Mouse (Mus musculus) hindlimb bud, embryonic 11.5 days (tissue): ENCODE data around the gene Rasgef1c.

Experiments
- DNase-seq: peaks from one replicate; pipeline ENCODE4 v3.0.0-alpha.2; 2012; ENCODE audit warnings: low read depth, low spot score; ENCODE audit errors: extremely low spot score

Gene Rasgef1c

DNA sequence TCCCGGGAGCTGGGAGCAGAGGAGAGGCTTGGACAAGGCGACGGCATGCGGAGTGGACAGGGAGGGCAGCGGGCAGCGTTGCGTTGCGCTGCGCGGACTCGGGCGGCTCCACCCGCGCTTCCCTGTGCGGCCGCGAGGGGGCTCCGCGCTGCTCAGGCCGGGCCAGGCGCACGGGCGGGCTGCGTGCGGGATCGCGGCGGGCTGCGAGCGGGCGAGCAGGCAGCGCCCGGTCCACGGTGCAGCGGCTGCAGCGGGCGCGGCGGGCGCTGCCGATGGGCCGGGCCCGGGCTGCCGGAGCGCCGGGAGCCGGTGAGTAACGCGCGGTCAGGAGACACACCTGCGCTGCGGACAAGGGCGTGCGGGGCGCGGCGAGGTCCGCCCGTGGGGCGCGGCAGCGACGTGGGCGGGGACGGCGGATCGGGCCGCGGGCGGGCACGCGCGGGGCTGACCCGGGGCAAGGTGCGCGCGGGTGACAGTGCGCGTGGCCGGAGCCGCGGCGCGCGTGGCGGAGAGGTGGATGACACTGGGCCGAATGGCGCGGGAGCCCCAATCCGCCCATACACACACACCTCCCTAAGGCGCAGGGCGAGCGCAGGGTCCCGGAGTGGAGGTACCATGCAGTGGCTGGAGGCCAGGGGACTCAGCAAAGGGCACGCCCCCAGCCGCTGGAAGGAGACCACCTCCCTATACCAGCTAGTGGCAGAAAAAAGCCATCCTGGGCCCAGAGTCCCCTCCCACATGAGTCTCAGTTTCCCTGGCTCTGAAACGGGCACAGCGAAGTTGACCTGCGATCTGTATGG lies at the start of gene Rasgef1c:
Rasgef1c (plus strand) TSS at position 177 of the 800 bp plus-strand sequence.
- DNase-seq: no peak

DNA sequence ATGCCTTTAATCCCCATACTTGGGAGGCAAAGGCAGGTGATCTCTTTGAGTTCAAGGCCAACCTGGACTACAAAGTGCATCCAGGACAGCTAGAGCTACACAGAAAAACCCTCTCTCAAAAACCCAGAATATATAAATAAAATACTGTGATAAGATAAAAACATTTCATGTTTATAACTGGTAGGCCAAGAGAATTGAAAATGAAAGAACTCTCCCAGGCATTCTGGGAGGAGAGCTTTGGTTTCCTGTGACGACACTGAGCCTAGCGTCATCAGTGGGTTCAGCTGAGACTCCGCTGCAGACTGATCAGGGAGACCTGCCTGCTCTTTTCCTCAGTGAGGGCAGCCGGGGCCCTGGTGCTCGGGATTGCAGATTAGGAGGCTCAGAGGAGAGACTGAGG lies 46.5 kb upstream of the Rasgef1c start:
- no peak for DNase-seq

DNA sequence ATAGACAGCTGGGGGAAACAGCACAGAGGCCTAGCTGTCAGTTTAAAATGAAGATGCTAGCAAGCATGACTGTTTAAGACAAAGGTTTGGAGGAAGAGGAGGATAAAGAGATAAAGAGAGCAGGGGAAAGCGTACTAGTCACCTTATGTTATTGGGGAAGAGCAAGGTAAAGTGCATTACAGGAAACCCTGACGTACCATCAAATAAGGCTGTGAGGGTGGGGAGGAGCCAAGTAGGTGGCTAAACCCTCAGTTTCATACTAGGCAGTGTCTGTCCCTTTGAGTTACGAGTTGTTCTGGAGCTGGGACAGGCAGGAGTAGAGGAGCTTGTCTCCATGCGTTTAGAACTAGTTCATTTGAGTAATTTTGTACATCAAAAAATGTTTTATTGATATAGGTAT lies 40.5 kb upstream of the Rasgef1c start:
- DNase-seq: no peak

DNA sequence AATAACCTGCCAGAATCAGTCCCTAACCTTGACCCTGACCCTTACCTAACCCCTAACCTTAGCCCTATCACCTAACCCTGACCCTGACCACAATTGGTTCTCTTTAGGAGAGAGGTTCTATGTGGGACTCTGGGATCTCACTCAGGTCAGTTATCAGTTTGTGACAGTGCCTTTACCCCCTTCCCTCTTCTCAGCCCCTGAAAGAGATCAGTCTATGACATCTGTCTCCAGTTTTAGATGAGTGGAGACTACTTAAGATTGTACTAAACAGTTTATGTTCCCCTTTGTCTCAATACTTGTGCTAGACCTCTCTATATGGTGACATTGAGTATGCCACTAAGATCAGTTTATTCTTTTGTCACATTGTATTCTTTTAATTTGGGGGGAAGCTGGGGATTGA lies 37.7 kb upstream of the Rasgef1c start:
- DNase-seq: no peak

DNA sequence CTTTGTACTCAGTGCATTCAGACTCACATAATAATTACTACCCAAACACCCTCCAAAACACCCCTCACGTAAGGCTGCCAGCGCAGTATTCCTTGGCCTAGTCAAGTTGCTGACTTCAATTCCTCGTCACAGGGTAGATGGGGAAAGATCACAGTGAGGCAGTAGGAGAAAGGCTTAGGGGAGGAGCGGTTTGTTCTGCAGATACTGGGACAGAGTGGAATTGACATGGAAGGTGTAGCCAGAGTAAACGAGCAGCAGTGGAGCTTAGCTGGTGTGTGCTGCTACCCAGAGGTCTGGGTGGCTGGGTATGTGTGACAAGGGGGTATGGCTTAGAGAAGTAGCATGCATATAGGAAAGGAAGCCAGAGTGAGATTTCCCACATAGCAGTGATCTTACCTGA lies 34.3 kb upstream of the Rasgef1c start:
- DNase-seq: no peak

DNA sequence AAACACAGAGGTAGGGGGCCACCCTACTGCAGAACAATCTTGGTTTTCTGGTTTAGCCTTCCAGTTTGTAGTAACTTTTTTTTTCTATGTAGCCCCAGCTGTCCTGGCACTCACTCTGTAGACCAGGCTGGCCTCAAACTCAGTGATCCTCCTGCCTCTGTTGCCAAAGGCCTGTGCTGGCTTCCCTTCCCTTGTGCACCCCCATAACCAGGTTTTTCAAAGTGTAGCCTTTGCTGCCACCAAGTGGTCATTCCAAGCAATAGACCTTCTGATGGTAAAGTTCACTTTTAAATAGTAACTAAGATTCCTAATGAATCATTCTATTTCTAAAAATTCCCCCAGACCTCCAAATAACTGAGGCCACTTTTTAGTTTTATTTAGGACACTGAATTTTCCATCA lies 31.9 kb upstream of the Rasgef1c start:
- no peak for DNase-seq

DNA sequence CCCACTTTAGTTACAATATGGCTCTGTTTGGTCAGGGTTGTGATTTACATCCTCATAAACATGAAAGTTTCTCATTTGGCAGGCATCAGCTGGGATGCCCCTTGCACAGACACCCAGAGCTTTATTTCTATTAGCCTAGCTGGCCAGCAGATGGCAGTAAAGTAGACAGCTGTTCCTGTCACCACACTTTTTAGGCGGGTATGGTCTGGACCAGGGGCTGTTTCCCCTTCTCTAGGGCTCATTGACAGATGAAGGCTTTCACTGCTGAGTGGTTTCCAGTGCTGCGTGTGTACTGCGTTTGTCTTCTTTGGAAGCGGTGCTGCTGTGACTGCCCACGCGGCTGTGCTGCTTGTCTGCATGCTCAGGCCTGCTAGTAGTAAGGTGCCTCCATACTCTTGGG lies 29.7 kb upstream of the Rasgef1c start:
- no peak for DNase-seq

DNA sequence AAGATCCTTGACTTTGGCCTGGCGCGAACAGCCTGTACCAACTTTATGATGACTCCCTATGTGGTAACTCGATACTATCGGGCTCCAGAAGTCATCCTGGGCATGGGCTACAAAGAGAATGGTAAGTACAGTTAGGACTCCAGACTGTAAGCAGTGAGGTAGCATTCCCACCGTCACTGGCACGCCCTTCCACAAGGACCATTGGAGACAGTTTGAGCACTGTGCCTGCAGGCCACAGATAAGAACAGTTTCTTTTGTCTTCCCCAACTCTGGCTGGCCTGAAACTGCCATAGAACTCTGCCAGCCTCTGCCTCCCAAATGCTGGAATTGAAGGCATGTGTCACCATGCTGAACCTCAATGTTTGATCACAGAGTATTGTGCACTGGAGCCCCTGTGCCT lies 28.9 kb upstream of the Rasgef1c start:
- DNase-seq: no peak

DNA sequence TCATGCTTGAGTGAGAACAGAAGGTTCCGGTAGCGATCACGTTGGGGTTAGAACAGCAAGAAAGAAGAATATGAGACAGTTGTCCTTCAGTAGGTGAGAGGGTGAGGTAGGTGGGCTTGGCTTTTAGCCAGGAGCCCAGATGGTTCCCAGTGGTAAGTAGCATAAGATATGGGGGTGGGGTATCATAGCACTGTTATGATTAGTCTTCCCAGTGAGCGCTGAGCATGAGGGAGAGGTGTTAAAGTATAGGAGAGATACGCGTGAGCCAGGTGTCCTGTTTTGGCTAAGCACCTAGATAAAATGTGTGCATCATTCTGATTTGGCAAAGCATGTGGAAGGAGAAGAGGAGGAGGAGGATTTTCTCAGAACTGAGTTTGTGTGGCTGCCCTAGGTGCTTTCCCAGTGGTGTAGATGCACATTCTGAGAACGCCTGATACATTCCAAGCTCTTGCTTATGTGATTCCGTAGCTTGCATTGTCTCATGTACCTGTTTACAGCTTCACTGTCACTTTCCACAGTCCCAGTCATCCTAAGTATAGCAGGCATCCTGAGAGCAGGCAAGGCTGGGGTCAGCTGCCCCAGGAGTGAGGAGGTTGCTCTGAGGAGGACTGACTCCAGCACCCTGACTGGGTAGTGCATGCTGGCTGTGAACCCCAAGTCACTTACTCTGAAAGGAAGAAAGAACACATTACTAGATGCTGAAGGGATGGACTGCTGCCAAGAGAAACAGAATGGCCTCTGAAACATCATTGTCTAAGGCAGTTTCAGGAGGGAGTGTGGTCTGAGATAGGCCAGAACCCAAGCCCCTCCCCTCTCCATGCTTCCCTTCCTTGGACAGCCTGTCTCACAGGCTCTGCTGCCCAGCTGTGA lies 24.5 kb upstream of the Rasgef1c start:
- no peak for DNase-seq

DNA sequence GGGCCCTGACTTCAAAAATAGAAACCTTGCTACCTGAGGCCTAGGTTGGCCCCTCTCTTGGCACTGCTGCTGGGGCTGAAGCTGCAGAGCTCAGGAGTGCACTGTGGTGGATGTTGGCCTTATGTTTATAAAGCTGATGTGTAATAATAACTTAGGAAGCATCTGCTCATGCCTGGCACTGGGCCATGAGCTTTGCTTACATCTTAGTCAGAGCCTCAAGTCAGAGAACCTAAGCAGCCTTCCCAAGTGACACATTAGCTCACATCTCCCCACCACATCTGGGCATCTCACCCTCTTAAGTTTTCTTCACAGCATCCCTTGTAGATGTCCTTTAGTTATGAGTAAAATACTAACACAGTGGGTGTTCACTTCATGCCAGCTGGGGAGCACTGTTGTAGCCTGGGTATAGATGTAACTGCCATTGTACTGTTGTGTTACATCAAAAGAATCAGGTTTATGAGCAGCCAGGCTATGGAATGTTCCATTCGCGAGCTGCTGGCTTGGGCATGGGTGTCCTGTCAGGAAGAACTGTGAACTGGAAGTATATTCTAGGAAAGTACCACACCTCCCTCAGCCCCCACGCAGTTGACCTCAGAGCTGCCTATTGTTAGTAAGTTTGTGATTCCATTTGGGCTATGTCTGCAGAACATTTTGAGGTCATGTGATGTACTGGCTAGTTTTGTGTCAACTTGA lies 21.5 kb upstream of the Rasgef1c start:
- no peak for DNase-seq

DNA sequence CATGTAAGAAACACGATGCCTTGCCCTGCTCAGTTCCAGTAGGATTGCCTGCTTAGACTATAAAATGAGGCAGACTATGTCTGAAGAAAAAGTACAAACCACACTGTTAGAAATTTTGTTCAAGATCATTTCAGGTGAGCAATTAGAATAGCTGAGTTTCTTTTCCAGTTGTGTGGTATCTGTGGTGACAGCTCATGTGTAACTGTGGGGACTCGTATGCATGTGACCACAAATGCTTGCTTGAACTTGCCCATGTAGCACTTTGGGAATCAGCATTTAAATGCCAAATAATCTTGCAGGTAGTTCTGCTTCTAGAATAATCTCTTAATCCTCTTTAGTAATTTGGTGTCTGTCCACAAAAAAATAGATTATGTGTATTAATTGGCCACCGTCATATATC lies 18.2 kb upstream of the Rasgef1c start:
- DNase-seq: no peak

DNA sequence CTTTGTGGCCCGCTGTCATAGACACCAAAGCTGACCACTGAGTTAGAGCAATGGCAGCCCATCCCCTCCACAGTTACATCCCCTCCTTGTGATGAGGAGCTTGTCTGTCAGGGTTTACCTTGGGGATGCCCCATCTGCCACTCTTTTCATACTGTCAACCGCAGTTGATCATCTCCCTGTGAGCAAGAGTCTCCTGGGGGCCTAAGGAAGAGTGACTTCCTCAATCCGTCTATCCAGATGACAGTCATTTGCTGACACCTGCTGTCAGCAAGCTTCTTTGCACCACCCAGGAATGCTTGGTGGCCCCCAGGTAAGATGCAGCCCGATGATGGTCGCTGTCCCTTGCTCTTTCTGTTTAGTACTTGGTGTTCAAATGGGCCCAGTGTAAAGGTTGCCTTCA lies 13.2 kb upstream of the Rasgef1c start:
- no peak for DNase-seq

DNA sequence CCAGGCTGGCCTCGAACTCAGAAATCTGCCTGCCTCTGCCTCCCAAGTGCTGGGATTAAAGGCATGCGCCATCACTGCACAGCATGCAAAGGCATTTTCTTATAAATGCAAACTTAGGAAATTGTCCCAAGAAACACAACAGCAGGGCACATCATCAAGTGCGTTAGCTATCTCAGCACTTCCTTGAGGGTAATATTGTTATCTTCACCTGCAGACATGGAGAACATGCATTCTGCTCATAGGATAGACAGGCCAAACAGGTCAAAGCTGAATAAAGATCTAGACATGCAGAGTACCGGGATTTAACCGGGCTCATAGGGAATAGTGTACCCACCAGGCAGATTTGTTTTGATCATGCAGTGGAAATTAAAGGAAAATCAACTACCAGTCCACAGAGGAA lies 9.6 kb upstream of the Rasgef1c start:
- DNase-seq: no peak

DNA sequence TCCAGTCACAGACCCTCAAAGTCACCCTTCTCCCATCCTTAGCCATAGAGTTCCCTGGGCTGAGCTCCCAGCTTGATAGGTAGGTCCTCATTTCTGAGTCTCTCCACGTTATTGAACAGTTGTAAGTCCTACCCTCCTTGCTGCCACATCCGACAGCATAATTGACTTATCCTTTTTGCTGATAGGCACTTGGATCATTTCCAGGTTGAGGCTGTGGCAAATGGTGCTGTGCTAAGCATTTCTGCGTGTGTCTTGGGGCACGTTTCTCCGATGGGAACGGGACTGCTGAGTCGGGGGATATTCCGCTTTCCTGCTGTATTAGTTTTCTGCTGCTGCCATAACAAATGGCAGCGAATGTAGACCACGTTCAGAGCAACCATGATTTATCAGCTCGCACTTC lies 7.8 kb upstream of the Rasgef1c start:
- DNase-seq: no peak

DNA sequence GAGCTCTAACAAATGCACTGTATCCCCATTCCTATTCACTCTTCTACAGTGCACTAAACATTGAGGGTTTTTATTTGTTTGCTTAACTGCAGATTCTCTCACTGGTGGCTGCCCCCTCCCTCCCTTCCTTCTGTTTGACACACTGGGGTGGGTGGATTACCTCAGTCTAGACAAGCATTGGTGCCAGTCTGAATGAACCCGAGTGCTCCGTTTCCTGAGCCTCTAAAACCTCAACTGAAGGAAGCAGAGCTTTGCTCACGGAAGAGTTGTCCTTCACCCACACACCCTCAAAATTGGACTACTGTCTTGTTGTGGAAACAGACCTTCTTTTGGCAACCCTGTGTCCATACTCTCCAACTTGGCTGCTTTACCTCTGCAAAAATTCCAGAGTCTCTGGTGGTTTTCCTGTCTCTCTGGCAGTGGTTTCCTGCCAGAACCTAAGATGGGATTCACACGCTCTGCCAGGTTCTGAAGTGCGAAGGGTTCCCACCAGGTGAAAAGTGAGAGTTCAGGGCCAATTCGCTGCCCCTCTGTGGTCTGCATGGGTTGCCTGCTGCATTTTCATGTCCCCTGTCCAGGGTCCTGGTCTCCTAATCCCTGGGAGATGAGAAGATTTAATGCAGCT lies 5.6 kb upstream of the Rasgef1c start:
- DNase-seq: no peak

DNA sequence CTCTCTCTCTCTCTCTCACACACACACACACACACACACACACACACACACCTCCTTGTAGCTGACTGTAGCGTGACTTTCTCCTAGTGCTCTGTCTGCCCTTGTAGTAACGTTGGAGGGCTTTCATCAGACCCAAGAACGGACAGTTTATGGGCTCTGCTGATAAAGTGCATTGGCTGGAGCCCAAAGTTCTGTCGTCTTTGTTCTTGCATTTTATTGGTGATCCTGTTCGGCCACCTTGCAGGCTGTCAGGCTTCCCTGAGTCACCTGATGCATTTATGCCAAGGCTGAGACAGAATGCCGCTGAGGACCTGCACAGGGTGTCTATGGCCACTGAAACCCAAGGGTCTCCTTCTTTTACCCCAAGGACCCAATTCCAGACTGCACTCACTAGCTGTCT lies 1.6 kb upstream of the Rasgef1c start:
- no peak for DNase-seq

DNA sequence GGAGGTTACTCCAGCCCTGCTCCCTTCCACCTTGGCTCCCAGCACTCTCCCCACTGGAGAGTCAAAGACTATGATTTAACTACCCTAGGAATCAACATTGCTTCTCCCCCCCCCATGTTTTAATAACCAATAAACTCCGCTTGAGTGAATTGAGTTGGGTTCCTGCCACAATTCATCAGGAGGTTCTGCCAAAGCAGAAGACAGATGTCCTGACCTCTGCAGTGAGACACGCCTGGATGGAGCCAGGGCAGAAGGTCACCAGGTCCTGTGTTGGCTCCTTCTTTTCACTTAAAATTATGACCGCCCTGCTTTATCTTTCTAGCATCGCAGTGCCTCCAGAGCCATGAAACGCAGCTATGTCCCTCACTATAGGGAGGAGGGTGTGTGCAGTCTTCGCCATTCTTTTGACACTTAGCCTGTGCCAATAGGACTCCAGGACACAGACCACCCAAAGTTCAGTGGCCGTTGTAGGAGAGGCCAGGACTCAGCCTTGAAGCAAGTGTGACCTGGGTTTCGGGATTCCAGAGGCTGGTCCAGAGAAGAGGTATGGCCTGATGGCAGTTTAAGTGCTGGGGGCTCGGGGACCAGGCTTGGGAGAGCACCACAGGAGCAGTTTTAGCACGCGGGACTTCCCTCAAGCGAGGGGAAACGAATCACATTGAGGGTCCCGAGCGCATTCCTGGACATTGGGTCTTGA lies 525 bp upstream of the Rasgef1c start:
- DNase-seq: no peak

DNA sequence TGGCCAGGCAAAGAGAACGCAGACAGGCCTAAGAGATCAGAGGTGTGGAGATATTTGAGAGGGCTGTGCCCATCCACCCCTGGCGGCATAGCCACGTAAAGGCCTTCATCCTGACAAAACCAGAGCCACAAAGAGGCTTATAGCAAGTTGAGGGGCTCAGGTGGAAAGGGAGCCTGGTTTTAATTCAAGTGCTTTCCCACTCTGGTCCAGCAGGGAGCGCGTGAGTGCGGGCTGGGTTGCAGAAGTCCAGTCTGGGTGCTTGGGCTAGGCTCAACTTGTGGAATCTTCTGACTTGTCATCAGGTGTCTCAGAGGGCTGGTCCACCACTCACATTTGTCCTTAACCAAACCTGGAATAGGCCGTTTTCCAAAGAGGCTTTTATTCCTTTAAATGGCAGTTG lies 1.7 kb downstream of the Rasgef1c start:
- DNase-seq: no peak

DNA sequence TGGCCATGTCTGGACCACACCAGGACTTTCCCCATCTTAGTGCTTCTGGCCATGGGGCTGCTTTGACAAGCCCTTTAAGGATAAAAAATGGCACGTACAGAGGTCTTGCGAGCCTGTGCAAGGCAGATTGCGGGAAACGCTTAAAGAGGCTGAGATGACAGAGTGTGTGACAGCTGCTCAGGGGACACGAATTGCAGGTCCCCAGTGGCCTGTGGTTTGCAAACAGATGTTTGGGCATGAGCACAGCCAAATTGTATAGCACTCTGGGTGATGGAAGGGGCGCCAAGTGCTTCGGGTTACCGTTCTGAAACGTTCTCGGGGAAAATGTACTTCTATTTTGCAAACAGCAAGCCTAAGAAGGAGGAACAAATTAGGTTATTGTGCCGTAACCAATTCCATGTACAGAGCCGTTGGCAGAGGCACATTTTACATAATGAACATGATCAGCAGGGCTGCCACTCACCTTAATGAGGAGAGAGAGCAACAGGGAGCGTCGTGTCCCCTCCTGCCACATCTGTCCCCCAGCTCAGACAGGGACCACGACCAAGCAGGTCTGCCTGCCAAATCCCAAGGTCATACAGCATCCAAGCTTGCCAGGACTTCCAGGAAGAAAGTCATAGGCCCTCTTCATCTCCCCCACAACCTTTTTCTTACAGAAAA lies 17.0 kb downstream of the Rasgef1c start:
- DNase-seq: no peak

DNA sequence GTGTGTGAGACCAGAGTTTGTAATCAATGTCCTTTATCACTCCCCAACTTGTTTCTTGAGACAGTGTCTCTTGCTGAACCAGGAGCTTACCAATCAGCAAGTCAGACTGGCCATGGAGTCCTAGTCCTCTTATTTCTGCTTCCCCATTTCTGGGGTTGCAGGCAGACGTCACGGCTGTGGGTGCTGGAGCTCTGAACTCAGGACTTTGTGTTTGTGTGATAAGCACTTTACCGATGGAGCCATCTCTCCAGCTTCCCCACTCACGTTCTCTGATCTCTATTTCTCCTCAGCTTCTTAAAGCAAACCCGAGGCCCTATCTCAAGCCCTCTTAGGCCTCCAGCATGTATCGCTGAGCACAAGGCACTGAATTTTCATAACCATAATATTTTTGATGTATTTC lies 17.7 kb downstream of the Rasgef1c start:
- DNase-seq: no peak
